Mouse (Mus musculus) induced T-regulatory cell, adult 2 months (primary cell): Measurements from ENCODE around the gene Map9.
A peak's percentile ranks its signal among the peaks of the same experiment; 100 is the strongest.
"Not testable (repeated sequence)": the region's sequence is repeated elsewhere in the genome, so short reads cannot be mapped to it uniquely, and the experiment has no call there.

Source experiments
- DNase-seq: peaks from one replicate; pipeline ENCODE4 v3.0.0-alpha.2; 2012; ENCODE audit warnings: low read depth

Gene Map9

GRCm38 (mm10) chr3:82412397-82412796, 54.6 kb downstream of the Map9 start:
- DNase-seq, result peak; percentile 34

- no peak for DNase-seq
Observed at GRCm38 (mm10) chr3:82417958-82418357, 60.1 kb downstream of the Map9 start.

- no peak for DNase-seq
Observed at GRCm38 (mm10) chr3:82435351-82435750, 77.5 kb downstream of the Map9 start.

GRCm38 (mm10) chr3:82440976-82441375, 83.1 kb downstream of the Map9 start:
- no peak for DNase-seq

- DNase-seq, result not testable (repeated sequence)
Observed at GRCm38 (mm10) chr3:82441601-82442000, 83.8 kb downstream of the Map9 start.
